In the genomic region with DNA sequence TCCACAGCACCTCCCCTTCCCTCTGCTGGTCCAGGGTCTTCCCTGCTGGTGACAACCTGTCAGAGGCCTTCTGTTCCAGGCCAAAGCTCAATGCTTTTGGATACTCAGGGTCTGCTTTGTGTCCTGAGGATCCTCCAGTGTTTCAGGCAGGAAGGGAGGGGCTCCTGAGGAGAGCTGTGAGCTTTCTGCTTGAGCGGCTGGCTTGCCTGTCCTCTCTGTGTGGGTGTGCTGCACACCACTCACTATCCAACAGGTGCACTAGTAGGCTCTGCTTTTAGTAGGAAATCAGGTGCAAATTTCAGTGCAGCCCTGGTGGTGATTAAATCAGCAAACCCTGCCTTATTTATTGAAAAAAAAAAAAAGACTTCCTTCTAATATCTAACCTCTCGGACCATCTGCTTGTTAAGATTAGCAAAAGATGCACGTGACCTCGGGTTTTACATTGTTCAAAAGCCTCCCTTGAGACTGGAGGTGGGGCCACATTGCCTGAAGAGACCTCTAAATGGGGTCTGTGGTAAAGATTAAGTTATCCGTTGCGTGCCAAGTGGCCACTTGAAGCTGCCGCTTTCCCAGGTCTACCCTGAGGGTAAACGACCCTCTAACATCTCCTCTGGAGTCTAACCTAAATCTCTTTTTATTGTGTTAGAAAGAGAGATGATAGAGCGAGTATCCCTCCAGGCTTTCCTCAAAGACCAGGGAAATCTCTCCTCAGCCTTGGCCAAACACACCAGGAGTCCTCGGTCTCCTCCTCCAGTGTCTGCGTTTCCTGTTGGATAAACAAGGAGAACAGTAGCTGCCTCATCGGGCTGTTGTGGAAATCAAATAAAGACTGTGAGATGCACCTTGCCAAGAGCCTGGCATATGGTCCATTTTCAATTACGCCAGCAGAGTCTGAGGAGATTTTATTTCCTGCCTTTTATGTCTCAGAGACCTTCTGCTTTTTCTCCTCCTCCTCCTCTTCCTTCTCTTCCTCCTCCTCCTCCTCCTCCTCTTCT, we compare ENCODE assay signal across 7 mouse cellular contexts. TPM values are rescaled to one million over a fixed set of nuclear protein-coding genes. Genes with fewer than 3 reads are reported as not detected.
A peak's percentile ranks its signal among the peaks of the same experiment; 100 is the strongest.
DNase-seq lines count a peak whose midpoint lies in the region; ATAC-seq and TF ChIP-seq lines count a peak whose summit lies in the region.

No protein-coding gene starts in this region.

- no peak for DNase-seq in neural tube, embryonic 11.5 days (ENCODE audit: low spot score)
- DNase-seq in neural tube, embryonic 10.5 days (ENCODE audit: extremely low spot score, low spot score) = no peak
- DNase-seq in cerebellum, postnatal 25 days = peak; percentile 61 to 67
- no peak for DNase-seq in hindbrain, embryonic 14.5 days (ENCODE audit: low spot score)
- no peak for DNase-seq in layer of hippocampus, adult 11-12 months (ENCODE audit: low spot score)
- DNase-seq in kidney, adult 2 months = no peak

- no peaks in the 10 kb centered on the region for H3K36me3 ChIP-seq in neural tube, embryonic 11.5 days (ENCODE audit: control insufficient read depth, insufficient read depth, low read length)
- no peaks in the 10 kb centered on the region for H3K36me3 ChIP-seq in hindbrain, embryonic 14.5 days (replicated peaks; ENCODE audit: control insufficient read depth, insufficient read depth)
- H3K36me3 ChIP-seq in kidney, adult 2 months (ENCODE audit: control insufficient read depth, insufficient read depth, low read length) = no peaks in the 10 kb centered on the region

- H3K9ac ChIP-seq in neural tube, embryonic 11.5 days (ENCODE audit: low read length) = peak overlapping the region; percentile 32
- H3K9ac ChIP-seq in hindbrain, embryonic 14.5 days = peak overlapping the region; percentile 41; the same call in 1 of the 2 replicates

- H3K4me1 ChIP-seq in neural tube, embryonic 11.5 days (ENCODE audit: control insufficient read depth, insufficient read depth, low read length) = peaks cover 54% of the 10 kb centered on the region
- H3K4me1 ChIP-seq in hindbrain, embryonic 14.5 days (replicated peaks; ENCODE audit: control insufficient read depth, insufficient read depth, low read length) = peaks cover 44% of the 10 kb centered on the region
- peaks cover 30% of the 10 kb centered on the region for H3K4me1 ChIP-seq in olfactory bulb, adult 2 months (ENCODE audit: control insufficient read depth, insufficient read depth, low read length)
- peaks cover 22% of the 10 kb centered on the region for H3K4me1 ChIP-seq in kidney, adult 2 months (ENCODE audit: control insufficient read depth, insufficient read depth, low read length)

- TF ChIP-seq CTCF in olfactory bulb, adult 2 months (IDR thresholded peaks at IDR 0.05; ENCODE audit: insufficient read depth, low read depth, low read length) = no peak
- no peak for TF ChIP-seq CTCF in kidney, adult 2 months (conservative IDR thresholded peaks at IDR 0.05; ENCODE audit: insufficient read depth, insufficient read length, low read depth, low read length)

- H3K9me3 ChIP-seq in neural tube, embryonic 11.5 days (ENCODE audit: control insufficient read depth, low read length) = no peaks in the 10 kb centered on the region
- H3K9me3 ChIP-seq in hindbrain, embryonic 14.5 days (ENCODE audit: control insufficient read depth, low read length) = no peaks in the 10 kb centered on the region

- H3K27ac ChIP-seq in neural tube, embryonic 11.5 days (ENCODE audit: low read depth, low read length) = peak overlapping the region; percentile 89
- peak overlapping the region; percentile 89 for H3K27ac ChIP-seq in hindbrain, embryonic 14.5 days
- peak overlapping the region; percentile 70 for H3K27ac ChIP-seq in olfactory bulb, adult 2 months (ENCODE audit: insufficient read depth, low read depth, low read length)
- no peak overlapping the region for H3K27ac ChIP-seq in kidney, adult 2 months (ENCODE audit: insufficient read depth, low read depth, low read length)

- no peaks in the 10 kb centered on the region for H3K27me3 ChIP-seq in neural tube, embryonic 11.5 days (ENCODE audit: control insufficient read depth, insufficient read depth, low read length)
- H3K27me3 ChIP-seq in hindbrain, embryonic 14.5 days (ENCODE audit: control insufficient read depth, insufficient read depth, low read length) = no peaks in the 10 kb centered on the region
- H3K27me3 ChIP-seq in kidney, adult 2 months (replicated peaks; ENCODE audit: control insufficient read depth, insufficient read depth, low read length) = no peaks in the 10 kb centered on the region

- no peak for ATAC-seq in neural tube, embryonic 11.5 days (ENCODE audit: insufficient read depth, low FRiP score, low TSS enrichment)
- peak; percentile 54; the same call in 1 of the 2 replicates for ATAC-seq in hindbrain, embryonic 14.5 days (ENCODE audit: low FRiP score)

- WGBS in neural tube, embryonic 11.5 days = 17% methylated on average over 13 of the region's 13 CpGs
- WGBS in hindbrain, embryonic 14.5 days = 8% methylated on average over 13 of the region's 13 CpGs
- WGBS in olfactory bulb, adult 2 months = 36% methylated on average over 13 of the region's 13 CpGs
- 56% methylated on average over 13 of the region's 13 CpGs for WGBS in kidney, adult 2 months

- no peak overlapping the region for H3K4me2 ChIP-seq in neural tube, embryonic 11.5 days (ENCODE audit: low read depth)
- peak overlapping the region; percentile 39 for H3K4me2 ChIP-seq in hindbrain, embryonic 14.5 days (replicated peaks)

- no peak for TF ChIP-seq POLR2A in olfactory bulb, adult 2 months (IDR thresholded peaks at IDR 0.05; ENCODE audit: insufficient read depth, low read depth, low read length)
- no peak for TF ChIP-seq POLR2A in kidney, adult 2 months (IDR thresholded peaks at IDR 0.05; ENCODE audit: low read depth, low read length)

- H3K4me3 ChIP-seq in neural tube, embryonic 11.5 days (ENCODE audit: low read depth, low read length) = no peak overlapping the region
- no peak overlapping the region for H3K4me3 ChIP-seq in hindbrain, embryonic 14.5 days (replicated peaks; ENCODE audit: low read length)
- no peak overlapping the region for H3K4me3 ChIP-seq in olfactory bulb, adult 2 months (ENCODE audit: insufficient read depth, low read depth, low read length)
- H3K4me3 ChIP-seq in kidney, adult 2 months (ENCODE audit: insufficient read depth, low read depth, low read length) = no peak overlapping the region

RNA-seq across cellular contexts. Expression of gene Cuedc1, which starts 42.5 kb away (rescaled TPM):
- polyA plus RNA-seq in neural tube, embryonic 11.5 days (2014; fragmentation: Nextera tagmentation; extraction: Ambion mirVana) = 18.2 and 21.3 TPM in 2 replicates
- polyA plus RNA-seq in hindbrain, embryonic 14.5 days (2014; fragmentation: Nextera tagmentation; extraction: Ambion mirVana) = 32.4 and 37.8 TPM in 2 replicates
- polyA plus RNA-seq in olfactory bulb, adult 2 months (2012; ENCODE audit: insufficient read depth, insufficient read length, low replicate concordance, missing spikeins) = not detected in 2 replicates
- 16.5 and 18.5 TPM in 2 replicates for polyA plus RNA-seq in kidney, adult 2 months (2012; rRNA removed)

Comparison
In these comparisons a context has a peak if more than half of its experiments do, and no peak if none do; other contexts are left out.
1. DNase-seq: peak in cerebellum, postnatal 25 days (2 of 2); none in neural tube, embryonic 11.5 days (single experiment), neural tube, embryonic 10.5 days (single experiment), hindbrain, embryonic 14.5 days (single experiment), layer of hippocampus, adult 11-12 months (single experiment) and kidney, adult 2 months (single experiment).